ENCODE assay signal across 33 mouse cellular contexts in genomic region chr3:32512686-32513284, GRCm38 (mm10). TPM values are rescaled to one million over a fixed set of nuclear protein-coding genes. Genes with fewer than 3 reads are reported as not detected.
A peak's percentile ranks its signal among the peaks of the same experiment; 100 is the strongest.
DNase-seq lines count a peak whose midpoint lies in the region; ATAC-seq and TF ChIP-seq lines count a peak whose summit lies in the region.
"Had no signal": no experiment of that assay in that cellular context is flagged by ENCODE, and none has a peak within 500 bp of the region (broad histone marks: within the 10 kb centered on the region; RNA-seq: fewer than 3 reads in every experiment).

No protein-coding gene starts in this region.

- TF ChIP-seq CTCF in CH12.LX (conservative IDR thresholded peaks at IDR 0.05 in 1 of 2, IDR thresholded peaks at IDR 0.05 in 1 of 2; ENCODE audit: low read depth in 2 of 2, low read length in 2 of 2): no peak
- TF ChIP-seq CTCF in bone marrow, adult 2 months (IDR thresholded peaks at IDR 0.05; ENCODE audit: control insufficient read depth, insufficient read depth, low read length): no peak

- H3K4me1 ChIP-seq in CH12.LX (ENCODE audit: control insufficient read depth in 1 of 2, insufficient read depth in 2 of 2): peaks cover 3 to 32% of the 10 kb centered on the region in 2 experiments
- H3K4me1 ChIP-seq in bone marrow, adult 2 months (ENCODE audit: control insufficient read depth, insufficient read depth, low read length): peaks cover 2% of the 10 kb centered on the region; the same call in 1 of the 2 replicates
- H3K4me1 ChIP-seq in liver, embryonic 15.5 days (replicated peaks): peaks cover 59% of the 10 kb centered on the region

- no peaks in the 10 kb centered on the region for H3K27me3 ChIP-seq in CH12.LX (replicated peaks)
- H3K27me3 ChIP-seq in liver, embryonic 15.5 days: no peaks in the 10 kb centered on the region
- H3K27me3 ChIP-seq: forebrain, embryonic 13.5 days; heart, embryonic 15.5 days; hindbrain, embryonic 12.5 days; limb, embryonic 12.5 days; midbrain, embryonic 12.5 days; neural tube, embryonic 12.5 days had no signal

- 0 out of 2 replicates have a peak overlapping the region, but pooled peaks have one; percentile 9 for H3K4me2 ChIP-seq in CH12.LX (ENCODE audit: insufficient read depth, low read depth, poor library complexity, severe bottlenecking)
- H3K4me2 ChIP-seq in liver, embryonic 15.5 days: peak overlapping the region; percentile 95
- H3K4me2 ChIP-seq: hindbrain, embryonic 12.5 days had no signal

- no peak overlapping the region for H3K27ac ChIP-seq in CH12.LX (ENCODE audit: insufficient read depth, low read depth)
- peak overlapping the region; percentile 54; the same call in 1 of the 2 replicates for H3K27ac ChIP-seq in bone marrow, adult 2 months (ENCODE audit: control insufficient read depth, insufficient read depth, low read depth, low read length, poor library complexity)
- peak overlapping the region; percentile 92 for H3K27ac ChIP-seq in liver, embryonic 15.5 days (replicated peaks)
- H3K27ac ChIP-seq: forebrain, embryonic 13.5 days; heart, embryonic 15.5 days; hindbrain, embryonic 12.5 days; hindbrain, postnatal 0 days; limb, embryonic 12.5 days; midbrain, embryonic 12.5 days; neural tube, embryonic 12.5 days; stomach, postnatal 0 days had no signal

- 64% methylated on average over 7 of the region's 7 CpGs for WGBS in bone marrow, adult 2 months
- WGBS in liver, embryonic 15.5 days (ENCODE audit: insufficient replicate concordance): 34% methylated on average over 7 of the region's 7 CpGs

- TF ChIP-seq EP300 in CH12.LX (IDR thresholded peaks at IDR 0.05; ENCODE audit: low read length): no peak

- TF ChIP-seq RAD21 in CH12.LX (IDR thresholded peaks at IDR 0.05; ENCODE audit: low read depth, low read length): no peak

- peaks cover 17 to 52% of the 10 kb centered on the region in 2 experiments for H3K36me3 ChIP-seq in CH12.LX (replicated peaks in 1 of 2; ENCODE audit: control insufficient read depth in 1 of 2, insufficient read depth in 1 of 2, low read length in 1 of 2)
- H3K36me3 ChIP-seq in liver, embryonic 15.5 days (replicated peaks): peaks cover 34% of the 10 kb centered on the region

- DNase-seq in CH12.LX (ENCODE audit: extremely low read depth): no peak
- peak; percentile 29 for DNase-seq in liver
- DNase-seq in frontal cortex, postnatal 10 days (ENCODE audit: low spot score in 2 of 2): no peak
- DNase-seq in cerebellum, adult 9-10 months: no peak
- no peak for DNase-seq in urinary bladder, postnatal 36 days (ENCODE audit: low spot score in 2 of 2)
- DNase-seq: adrenal gland, adult 8-10 months; cerebellum, adult 11-12 months; cerebellum, postnatal 10 days; gastrocnemius, postnatal 36 days; heart, postnatal 36 days; kidney, adult 9 months; kidney, postnatal 10 days; layer of hippocampus, adult 9-11 months; lung, adult 18-20 months; lung, postnatal 10 days; right cerebral cortex, postnatal 4 days; thymus, adult 18-20 months; thymus, postnatal 25 days had no signal

- dilution Hi-C loops in CH12.LX (cut with MboI; ENCODE audit: extremely low pct_ligation_motif_present, extremely low pct_unique_long_range_greater_than_20kb, low sequenced_read_pairs): no loop called here

- no peak overlapping the region for H3K4me3 ChIP-seq in CH12.LX (replicated peaks in 1 of 3; ENCODE audit: low read depth in 2 of 3, low read length in 2 of 3, poor library complexity in 1 of 3)
- H3K4me3 ChIP-seq in bone marrow, adult 2 months (replicated peaks; ENCODE audit: control insufficient read depth, low read depth, low read length): peak overlapping the region; percentile 9
- peak overlapping the region; percentile 32 for H3K4me3 ChIP-seq in liver, embryonic 15.5 days (replicated peaks)
- H3K4me3 ChIP-seq: forebrain, embryonic 13.5 days; heart, embryonic 15.5 days; hindbrain, embryonic 12.5 days; limb, embryonic 12.5 days; midbrain, embryonic 12.5 days; neural tube, embryonic 12.5 days had no signal

- ATAC-seq in liver, embryonic 15.5 days (ENCODE audit: insufficient read depth): no peak
- ATAC-seq: CD4-positive, CD25-positive, alpha-beta regulatory T cell, adult 4 months; forebrain, embryonic 13.5 days; hindbrain, postnatal 0 days; intestine, embryonic 16.5 days had no signal

- in situ Hi-C loops in CH12.LX (cut with MboI; ENCODE audit: low pct_ligation_motif_present, low pct_unique_long_range_greater_than_20kb, low sequenced_read_pairs): loop anchor here (25.0 kb wide), 1 partner anchor 725 kb away; no protein-coding TSS in a partner anchor

- H3K79me2 ChIP-seq in CH12.LX (replicated peaks; ENCODE audit: control insufficient read depth, extremely low read depth, insufficient read depth, poor library complexity, severe bottlenecking): peaks cover 22% of the 10 kb centered on the region

- no peaks in the 10 kb centered on the region for H3K9me3 ChIP-seq in CH12.LX (replicated peaks; ENCODE audit: low read length)
- H3K9me3 ChIP-seq in liver, embryonic 15.5 days (replicated peaks): no peaks in the 10 kb centered on the region
- H3K9me3 ChIP-seq: forebrain, embryonic 13.5 days; heart, embryonic 15.5 days; hindbrain, embryonic 12.5 days; limb, embryonic 12.5 days; midbrain, embryonic 12.5 days; neural tube, embryonic 12.5 days had no signal

- TF ChIP-seq POLR2A in CH12.LX (IDR thresholded peaks at IDR 0.05; ENCODE audit: low read depth, low read length): no peak
- no peak for TF ChIP-seq POLR2A in bone marrow, adult 2 months (IDR thresholded peaks at IDR 0.05; ENCODE audit: borderline replicate concordance, control insufficient read depth, low read depth, low read length)

- no peak overlapping the region for H3K9ac ChIP-seq in CH12.LX (ENCODE audit: insufficient read depth, low read depth)
- 0 out of 2 replicates have a peak overlapping the region, but pooled peaks have one; percentile 12 for H3K9ac ChIP-seq in liver, embryonic 15.5 days
- H3K9ac ChIP-seq: forebrain, embryonic 13.5 days; heart, embryonic 15.5 days; hindbrain, embryonic 12.5 days; limb, embryonic 12.5 days; midbrain, embryonic 12.5 days; neural tube, embryonic 12.5 days had no signal

TF ChIP-seq in CH12.LX, 34 proteins besides CTCF, POLR2A, EP300 and RAD21:
- no peak for TF ChIP-seq KAT2A (IDR thresholded peaks at IDR 0.05; ENCODE audit: insufficient replicate concordance, low read length)
- TF ChIP-seq MEF2A (IDR thresholded peaks at IDR 0.05; ENCODE audit: borderline replicate concordance, low read depth, low read length): no peak
- no peak for TF ChIP-seq JUN (IDR thresholded peaks at IDR 0.05; ENCODE audit: insufficient read depth, low read depth, low read length)
- TF ChIP-seq RCOR1 (conservative IDR thresholded peaks at IDR 0.05; ENCODE audit: low read depth, low read length): no peak
- TF ChIP-seq MAX (IDR thresholded peaks at IDR 0.05; ENCODE audit: low read length): no peak
- TF ChIP-seq NRF1 (IDR thresholded peaks at IDR 0.05; ENCODE audit: low read depth, low read length): no peak
- TF ChIP-seq ETS1 (conservative IDR thresholded peaks at IDR 0.05; ENCODE audit: low read depth, low read length): no peak
- no peak for TF ChIP-seq ELF1 (IDR thresholded peaks at IDR 0.05; ENCODE audit: low read depth, low read length)
- no peak for TF ChIP-seq PAX5 (IDR thresholded peaks at IDR 0.05; ENCODE audit: low read length)
- TF ChIP-seq TBP (conservative IDR thresholded peaks at IDR 0.05; ENCODE audit: low read depth, low read length): no peak
- TF ChIP-seq SIN3A (IDR thresholded peaks at IDR 0.05; ENCODE audit: low read length): no peak
- TF ChIP-seq E2F4 (IDR thresholded peaks at IDR 0.05; ENCODE audit: insufficient replicate concordance, low read depth, low read length): no peak
- no peak for TF ChIP-seq USF1 (IDR thresholded peaks at IDR 0.05; ENCODE audit: low read depth, low read length)
- no peak for TF ChIP-seq MAZ (IDR thresholded peaks at IDR 0.05; ENCODE audit: low read depth, low read length)
- TF ChIP-seq ZKSCAN1 (IDR thresholded peaks at IDR 0.05; ENCODE audit: borderline replicate concordance, low read depth, low read length): no peak
- no peak for TF ChIP-seq NELFE (IDR thresholded peaks at IDR 0.05; ENCODE audit: low read depth, low read length)

RNA-seq across cellular contexts. Expression of gene Zfp639, which starts 2.7 kb away (rescaled TPM):
- total RNA-seq in CH12.LX (2012; rRNA removed) (40.9 and 43.2 TPM in 2 replicates), CH12.LX (2014; rRNA removed) (96.3 and 101 TPM in 2 replicates)
- 40.3 and 45.5 TPM in 2 replicates for polyA plus RNA-seq in CH12.LX (2012; ENCODE audit: insufficient read length, low read depth)
- 19.6 and 25.6 TPM in 2 replicates for polyA plus RNA-seq in bone marrow, adult 2 months (2011; ENCODE audit: insufficient read depth, insufficient read length, low replicate concordance, missing spikeins)
- polyA plus RNA-seq in liver, embryonic 15.5 days (2015; fragmentation: Nextera tagmentation; extraction: Ambion mirVana): 14.7 and 15.1 TPM in 2 replicates

RNA-seq across cellular contexts. Expression of gene Mfn1, which starts 16.5 kb away (rescaled TPM):
- total RNA-seq in CH12.LX (2012; rRNA removed) (16.6 and 18.1 TPM in 2 replicates), CH12.LX (2014; rRNA removed) (25.6 and 37.0 TPM in 2 replicates)
- polyA plus RNA-seq in CH12.LX (2012; ENCODE audit: insufficient read length, low read depth): 27.4 and 43.8 TPM in 2 replicates
- polyA plus RNA-seq in bone marrow, adult 2 months (2011; ENCODE audit: insufficient read depth, insufficient read length, low replicate concordance, missing spikeins): 20.9 and 23.4 TPM in 2 replicates
- polyA plus RNA-seq in liver, embryonic 15.5 days (2015; fragmentation: Nextera tagmentation; extraction: Ambion mirVana): 12.5 and 13.1 TPM in 2 replicates

RNA-seq across cellular contexts. Expression of gene Kcnmb3, which starts 20.8 kb away (rescaled TPM):
- 1.0 and 1.3 TPM in 2 replicates for total RNA-seq in CH12.LX (2012; rRNA removed)
- total RNA-seq in CH12.LX (2014; rRNA removed): 2.2 and 2.4 TPM in 2 replicates
- 4.7 and 5.2 TPM in 2 replicates for polyA plus RNA-seq in CH12.LX (2012; ENCODE audit: insufficient read length, low read depth)
- polyA plus RNA-seq in bone marrow, adult 2 months (2011; ENCODE audit: insufficient read depth, insufficient read length, low replicate concordance, missing spikeins): not detected in 2 replicates
- not detected in 2 replicates for polyA plus RNA-seq in liver, embryonic 15.5 days (2015; fragmentation: Nextera tagmentation; extraction: Ambion mirVana)
- total RNA-seq: heart, postnatal 36 days; hindbrain, postnatal 0 days; midbrain, postnatal 0 days had no signal
- polyA plus RNA-seq: cortical plate, adult 2 months; heart, embryonic 15.5 days; hindbrain, postnatal 0 days; intestine, embryonic 16.5 days; myocyte had no signal

Comparison
In these comparisons a context has a peak if more than half of its experiments do, and no peak if none do; other contexts are left out.
1. H3K4me3 ChIP-seq: peak in bone marrow, adult 2 months (single experiment) and liver, embryonic 15.5 days (single experiment); none in CH12.LX (0 of 3).